Mouse (Mus musculus) thymus, adult 2 months (tissue): ENCODE measurements around the gene Actn1. TPM values are rescaled to one million over a fixed set of nuclear protein-coding genes. Genes with fewer than 3 reads are reported as not detected.

Experiments used
- DNase-seq: peaks from one replicate; pipeline ENCODE4 v3.0.0; 2021
- H3K27ac ChIP-seq: fragments of 200-500 bp; 2 replicates; pipeline ENCODE4 v1.5.1; 2012; ENCODE audit warnings: low read length, control low read depth; ENCODE audit not compliant: control insufficient read depth, insufficient read depth
- H3K27me3 ChIP-seq: fragments of 200-500 bp; 2 replicates; pipeline ENCODE4 v1.6.1; 2012; ENCODE audit warnings: mild to moderate bottlenecking, low read length, moderate library complexity, mixed read lengths; ENCODE audit not compliant: control insufficient read depth, insufficient read depth
- H3K36me3 ChIP-seq: fragments of 200-500 bp; 2 replicates; pipeline ENCODE4 v1.6.1; 2012; ENCODE audit warnings: mild to moderate bottlenecking, low read length, moderate library complexity; ENCODE audit not compliant: control insufficient read depth, insufficient read depth
- H3K4me1 ChIP-seq: fragments of 200-500 bp; replicated peaks from 2 replicates; pipeline ENCODE4 v1.6.1; 2012; ENCODE audit warnings: low read length; ENCODE audit not compliant: control insufficient read depth, insufficient read depth
- H3K4me3 ChIP-seq: fragments of 200-500 bp; 2 replicates; pipeline ENCODE4 v1.5.1; 2012; ENCODE audit warnings: mild to moderate bottlenecking, low read length, control low read depth, moderate library complexity; ENCODE audit not compliant: control insufficient read depth, insufficient read depth
- CTCF ChIP-seq: fragments of 200-500 bp; IDR thresholded peaks from 2 replicates; pipeline ENCODE4 v1.5.1; 2012; ENCODE audit warnings: mild to moderate bottlenecking, control low read depth, low read length, moderate library complexity, borderline replicate concordance; ENCODE audit not compliant: control insufficient read depth, poor library complexity, insufficient read depth; ENCODE audit errors: extremely low read depth
- POLR2A ChIP-seq: fragments of 200-500 bp; IDR thresholded peaks from 2 replicates; pipeline ENCODE4 v1.6.1; 2012; ENCODE audit warnings: mild to moderate bottlenecking, low read length, control low read depth, moderate library complexity; ENCODE audit not compliant: control insufficient read depth, poor library complexity, insufficient read depth; ENCODE audit errors: extremely low read depth
- WGBS: fragments of 180-500 bp; shearing (Covaris S2); methylation state at CpG from one replicate; pipeline ENCODE4 v1.1.7; 2018; 5-methylcytosine and 5-hydroxymethylcytosine counted together
- polyA plus RNA-seq: library from polyadenylated mRNA; depleted of rRNA; stranded (reverse); fragments of >200 nt; gene quantifications from 2 replicates; pipeline ENCODE4 v1.2.3, GENCODE M21; 2012

Gene Actn1
- polyA plus RNA-seq, 1 experiment, result 153 TPM

GRCm38 (mm10) chr12:80157675-80158074 lies 102.5 kb downstream of the Actn1 start:
- no peak for DNase-seq

DNA sequence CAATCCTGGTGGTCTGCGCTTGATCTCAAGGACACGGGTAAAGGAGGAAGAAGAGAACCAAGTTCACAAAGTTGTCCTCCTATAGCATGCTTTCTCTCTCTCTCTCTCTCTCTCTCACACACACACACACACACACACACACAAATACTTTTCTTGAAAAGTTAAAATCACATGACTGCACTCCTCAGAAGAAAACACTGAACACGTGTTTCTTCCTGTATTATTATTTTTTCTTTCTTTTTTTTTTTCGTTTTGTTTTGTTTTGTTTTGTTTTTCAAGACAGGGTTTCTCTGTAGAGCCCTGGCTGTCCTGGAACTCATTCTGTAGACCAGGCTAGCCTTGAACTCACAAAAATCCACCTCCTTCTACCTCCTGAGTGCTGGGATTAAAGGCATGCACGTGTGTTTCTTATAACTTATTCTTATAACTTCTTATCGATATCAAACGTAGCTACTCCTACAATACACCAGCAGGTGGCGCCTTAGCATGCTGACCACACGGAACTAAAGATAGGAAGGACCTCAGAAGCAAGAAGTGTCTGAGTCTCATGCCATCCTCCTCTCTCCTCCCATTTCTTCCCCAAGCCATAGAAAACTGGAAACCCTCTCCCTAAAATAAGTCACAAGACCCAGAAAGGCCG lies 106.4 kb downstream of the Actn1 start:
- Histone ChIP-seq H3K36me3 (no peaks in the 10 kb centered on the region), H3K27me3 (no peaks in the 10 kb centered on the region)
- 40% methylated on average over 10 of the region's 10 CpGs for whole genome bisulfite sequencing

More at GRCm38 (mm10) chr12:80157675-80158074, 102.5 kb downstream of the Actn1 start:
- no peaks in the 10 kb centered on the region for H3K4me1 ChIP-seq
- H3K4me3 ChIP-seq, result no peak overlapping the region
- H3K27ac ChIP-seq, result no peak overlapping the region
- TF ChIP-seq POLR2A, result no peak
- H3K27me3 ChIP-seq, result no peaks in the 10 kb centered on the region
- no peaks in the 10 kb centered on the region for H3K36me3 ChIP-seq
- 10% methylated on average over 5 of the region's 5 CpGs for WGBS

DNA sequence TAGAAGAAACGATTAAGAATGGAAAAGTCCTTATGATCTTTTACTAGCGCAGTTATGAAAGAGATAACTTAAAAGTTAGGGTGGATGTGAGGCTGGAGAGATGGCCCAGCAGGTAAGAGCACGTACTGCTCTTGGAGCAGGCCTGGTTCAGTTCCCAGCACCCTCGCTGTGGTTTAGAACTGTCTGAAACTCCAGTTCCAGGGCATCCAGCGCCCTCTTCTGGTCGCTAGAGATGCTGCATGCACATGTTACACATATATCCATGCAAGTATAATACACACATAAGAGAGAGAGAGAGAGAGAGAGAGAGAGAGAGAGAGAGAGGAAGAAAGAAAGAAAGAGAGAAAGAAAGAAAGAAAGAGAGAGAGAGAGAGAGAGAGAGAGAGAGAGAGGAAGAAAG lies 107.1 kb downstream of the Actn1 start:
- Histone ChIP-seq H3K27ac (no peak overlapping the region), H3K4me3 (no peak overlapping the region), H3K4me1 (no peaks in the 10 kb centered on the region), H3K27me3 (no peaks in the 10 kb centered on the region), H3K36me3 (no peaks in the 10 kb centered on the region)
- 92% methylated on average over 6 of the region's 6 CpGs for WGBS
- no peak for DNase-seq
- TF ChIP-seq CTCF, result no peak
- no peak for TF ChIP-seq POLR2A

More for the DNA sequence above, 106.4 kb downstream of the Actn1 start:
- no peak overlapping the region for H3K27ac ChIP-seq
- H3K4me1 ChIP-seq, result no peaks in the 10 kb centered on the region
- TF ChIP-seq CTCF (no peak), POLR2A (no peak)
- DNase-seq, result peak; percentile 54
- no peak overlapping the region for H3K4me3 ChIP-seq

GRCm38 (mm10) chr12:80151821-80152220 lies 108.3 kb downstream of the Actn1 start:
- no peaks in the 10 kb centered on the region for H3K27me3 ChIP-seq
- no peaks in the 10 kb centered on the region for H3K36me3 ChIP-seq
- no peak overlapping the region for H3K27ac ChIP-seq
- no peak for TF ChIP-seq POLR2A
- no peak for TF ChIP-seq CTCF
- no peak for DNase-seq
- WGBS, result 94% methylated on average over 6 of the region's 6 CpGs
- H3K4me3 ChIP-seq, result no peak overlapping the region
- no peaks in the 10 kb centered on the region for H3K4me1 ChIP-seq

- DNase-seq, result no peak
- TF ChIP-seq CTCF (no peak), POLR2A (no peak)
- no peak overlapping the region for H3K4me3 ChIP-seq
- no peaks in the 10 kb centered on the region for H3K36me3 ChIP-seq
- no peaks in the 10 kb centered on the region for H3K4me1 ChIP-seq
- WGBS, result 80% methylated on average over 8 of the region's 8 CpGs
- H3K27me3 ChIP-seq, result no peaks in the 10 kb centered on the region
- no peak overlapping the region for H3K27ac ChIP-seq
These were observed 109.5 kb downstream of the Actn1 start for GRCm38 (mm10) chr12:80150624-80151023.

DNA sequence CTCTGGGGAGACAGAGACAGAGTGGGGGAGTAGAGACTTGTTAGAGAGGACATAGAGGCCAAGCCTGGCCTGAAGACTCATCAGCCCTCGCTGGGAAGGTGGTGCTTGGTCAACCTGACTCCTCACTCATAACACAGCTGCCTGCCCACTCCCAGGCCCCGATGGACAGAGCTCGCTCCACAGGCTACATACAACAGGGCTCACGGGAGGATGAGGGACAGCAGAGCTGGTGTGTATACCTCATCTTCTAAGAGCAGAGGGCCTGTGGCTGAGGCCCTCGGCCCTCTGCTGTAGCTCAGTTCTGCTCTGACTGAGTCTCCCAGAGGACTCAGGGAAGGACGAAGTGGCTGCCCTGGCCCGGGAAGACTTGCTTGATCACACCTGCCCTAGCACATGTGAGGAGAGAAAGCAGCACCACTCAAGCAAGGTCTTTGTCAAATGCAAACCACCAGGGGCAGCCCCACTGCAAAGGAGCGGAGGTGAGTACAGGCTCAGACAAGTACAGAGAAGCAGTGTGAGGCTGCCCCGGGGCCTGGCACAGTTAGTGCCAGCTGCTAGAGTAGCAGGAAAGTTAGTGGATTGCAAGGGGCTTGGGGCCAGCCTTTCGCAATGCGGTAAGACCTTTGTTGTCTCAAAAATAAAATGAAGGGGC lies 112.5 kb downstream of the Actn1 start:
- no peak for DNase-seq
- whole genome bisulfite sequencing, result 95% methylated on average over 11 of the region's 11 CpGs
- no peak overlapping the region for H3K4me3 ChIP-seq
- H3K4me1 ChIP-seq, result no peaks in the 10 kb centered on the region
- H3K27ac ChIP-seq, result no peak overlapping the region
- H3K27me3 ChIP-seq, result no peaks in the 10 kb centered on the region
- TF ChIP-seq POLR2A (no peak), CTCF (no peak)
- no peaks in the 10 kb centered on the region for H3K36me3 ChIP-seq
